In the genomic region with DNA sequence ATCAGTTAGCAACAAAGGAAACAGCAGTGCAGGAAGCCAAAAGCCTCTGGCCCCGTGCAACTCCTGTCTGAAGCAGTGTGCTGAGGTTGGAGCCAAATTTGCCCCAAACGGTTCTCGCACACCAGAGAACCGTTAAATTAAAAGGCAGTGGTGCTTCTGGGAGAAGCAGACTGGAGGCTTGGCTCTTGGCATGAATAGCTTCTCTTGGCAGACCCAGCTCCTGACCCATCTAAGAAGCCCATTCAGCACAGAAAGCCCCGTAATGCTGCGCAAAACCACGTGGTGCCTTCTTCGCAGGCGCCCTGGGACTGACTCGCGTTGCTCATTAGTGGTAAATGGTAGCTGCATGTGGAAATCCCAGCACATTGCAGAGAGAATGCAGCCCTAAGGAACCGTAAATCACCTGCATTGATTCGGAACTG, we compare ENCODE assay signal across 8 mouse cellular contexts.
DNase-seq lines count a peak whose midpoint lies in the region; ATAC-seq and TF ChIP-seq lines count a peak whose summit lies in the region.

No protein-coding gene starts in this region.

- no peak for TF ChIP-seq POLR2A in lung, adult 2 months (IDR thresholded peaks at IDR 0.05; ENCODE audit: borderline replicate concordance, extremely low read depth, low read depth, low read length)

- no peaks in the 10 kb centered on the region for H3K36me3 ChIP-seq in lung, embryonic 14.5 days (ENCODE audit: insufficient read depth)
- H3K36me3 ChIP-seq in liver, embryonic 12.5 days, result no peaks in the 10 kb centered on the region

- ATAC-seq in lung, embryonic 14.5 days (ENCODE audit: insufficient read depth), result no peak
- ATAC-seq in liver, embryonic 12.5 days, result no peak

- 66% methylated on average over 13 of the region's 13 CpGs for WGBS in lung, embryonic 14.5 days
- 52% methylated on average over 13 of the region's 13 CpGs for WGBS in lung, adult 2 months
- 64% methylated on average over 13 of the region's 13 CpGs for WGBS in liver, embryonic 12.5 days (ENCODE audit: insufficient replicate concordance)

- no peaks in the 10 kb centered on the region for H3K27me3 ChIP-seq in lung, embryonic 14.5 days (ENCODE audit: insufficient read depth, low read length)
- no peaks in the 10 kb centered on the region for H3K27me3 ChIP-seq in liver, embryonic 12.5 days (replicated peaks)

- H3K9me3 ChIP-seq in lung, embryonic 14.5 days (ENCODE audit: low read depth, low read length), result no peaks in the 10 kb centered on the region
- no peaks in the 10 kb centered on the region for H3K9me3 ChIP-seq in liver, embryonic 12.5 days (replicated peaks)

- no peak overlapping the region for H3K4me3 ChIP-seq in lung, embryonic 14.5 days (ENCODE audit: low read depth, low read length)
- no peak overlapping the region for H3K4me3 ChIP-seq in lung, adult 2 months (replicated peaks; ENCODE audit: extremely low read depth, low read depth, low read length)
- no peak overlapping the region for H3K4me3 ChIP-seq in liver, embryonic 12.5 days

- no peak for TF ChIP-seq CTCF in lung, embryonic 14.5 days (IDR thresholded peaks at IDR 0.05; ENCODE audit: low read depth)
- no peak for TF ChIP-seq CTCF in lung, adult 2 months (IDR thresholded peaks at IDR 0.05; ENCODE audit: insufficient read depth, low read length)

- H3K9ac ChIP-seq in lung, embryonic 14.5 days, result no peak overlapping the region
- no peak overlapping the region for H3K9ac ChIP-seq in liver, embryonic 12.5 days

- H3K27ac ChIP-seq in lung, embryonic 14.5 days (ENCODE audit: low read depth), result no peak overlapping the region
- H3K27ac ChIP-seq in liver, embryonic 12.5 days, result no peak overlapping the region

- no peak overlapping the region for H3K4me2 ChIP-seq in lung, embryonic 14.5 days
- no peak overlapping the region for H3K4me2 ChIP-seq in liver, embryonic 12.5 days

- DNase-seq in lung, embryonic 14.5 days, result peak; percentile 31
- DNase-seq in lung, adult 2 months, result no peak
- peak; percentile 36 for DNase-seq in embryo, embryonic 11.5 days (ENCODE audit: low read depth, low spot score)
- peak; percentile 42 to 53 for DNase-seq in layer of hippocampus, adult 8-10 months (ENCODE audit: low spot score in 2 of 2)
- DNase-seq in mesoderm, embryonic 11.5 days (ENCODE audit: low read depth, low spot score), result peak; percentile 71
- DNase-seq in spleen, postnatal 36 days (ENCODE audit: low spot score in 2 of 2), result no peak
- DNase-seq in spleen, postnatal 10 days (ENCODE audit: low spot score in 2 of 2), result no peak

- no peaks in the 10 kb centered on the region for H3K4me1 ChIP-seq in lung, embryonic 14.5 days (ENCODE audit: insufficient read depth)
- no peaks in the 10 kb centered on the region for H3K4me1 ChIP-seq in lung, adult 2 months (ENCODE audit: control insufficient read depth, insufficient read depth, low read length)
- no peaks in the 10 kb centered on the region for H3K4me1 ChIP-seq in liver, embryonic 12.5 days

Comparison
In these comparisons a context has a peak if more than half of its experiments do, and no peak if none do; other contexts are left out.
1. DNase-seq: peak in lung, embryonic 14.5 days (single experiment), embryo, embryonic 11.5 days (single experiment), layer of hippocampus, adult 8-10 months (2 of 2) and mesoderm, embryonic 11.5 days (single experiment); none in lung, adult 2 months (single experiment), spleen, postnatal 36 days (0 of 2) and spleen, postnatal 10 days (0 of 2).